Mouse (Mus musculus) ES-E14 (cell line): Measurements from ENCODE around the gene Cdk7. TPM values are rescaled to one million over a fixed set of nuclear protein-coding genes. Genes with fewer than 3 reads are reported as not detected.
"Not testable (repeated sequence)": the region's sequence is repeated elsewhere in the genome, so short reads cannot be mapped to it uniquely, and the experiment has no call there.

ENCODE experiments used
- DNase-seq: peaks from one replicate; pipeline ENCODE4 v3.0.0-alpha.2; 2013; ENCODE audit warnings: low read depth, low spot score
- H3K27ac ChIP-seq: 2 replicates; pipeline ENCODE4 v1.5.1; 2012; ENCODE audit warnings: low read depth, mild to moderate bottlenecking, low read length, moderate library complexity, mixed read lengths; ENCODE audit not compliant: poor library complexity, insufficient read depth, severe bottlenecking
- H3K36me3 ChIP-seq: 2 replicates; pipeline ENCODE4 v1.6.1; 2012; ENCODE audit warnings: mild to moderate bottlenecking, low read length, moderate library complexity, mixed read lengths; ENCODE audit not compliant: control insufficient read depth, poor library complexity, insufficient read depth, severe bottlenecking
- H3K4me1 ChIP-seq, 2 experiments: fragments of 150-350 bp in 1 of 2; sonication (generic) in 1 of 2; 2 replicates each; pipeline ENCODE4 v1.6.1; 2012; ENCODE audit warnings: low read length in 2 of 2, mild to moderate bottlenecking in 1 of 2, mixed read lengths in 1 of 2; ENCODE audit not compliant: control insufficient read depth in 2 of 2, insufficient read depth in 2 of 2, poor library complexity in 1 of 2
- H3K4me3 ChIP-seq, 2 experiments: fragments of 150-350 bp in 1 of 2; sonication (generic) in 1 of 2; 2 replicates each; pipeline ENCODE4 v1.5.1; 2012; ENCODE audit warnings: low read length in 2 of 2, low read depth in 1 of 2, mild to moderate bottlenecking in 1 of 2, mixed read lengths in 1 of 2; ENCODE audit not compliant: insufficient read depth in 1 of 2, poor library complexity in 1 of 2, severe bottlenecking in 1 of 2
- H3K9ac ChIP-seq: 2 replicates; pipeline ENCODE4 v1.6.1; 2012; ENCODE audit warnings: low read depth, mild to moderate bottlenecking, low read length, mixed read lengths; ENCODE audit not compliant: poor library complexity, insufficient read depth, severe bottlenecking
- H3K9me3 ChIP-seq: fragments of 150-350 bp; sonication (generic); 2 replicates; pipeline ENCODE4 v1.6.1; 2012; ENCODE audit warnings: low read depth, mild to moderate bottlenecking, low read length; ENCODE audit not compliant: control insufficient read depth, insufficient read depth
- CHD2 ChIP-seq: IDR thresholded peaks from 2 replicates; pipeline ENCODE4 v1.6.1; 2014; ENCODE audit warnings: mild to moderate bottlenecking, low read depth, low read length, inconsistent platforms
- HCFC1 ChIP-seq: IDR thresholded peaks from 2 replicates; pipeline ENCODE4 v1.6.1; 2012; ENCODE audit warnings: low read length, inconsistent platforms, borderline replicate concordance; ENCODE audit not compliant: insufficient read depth
- MAFK ChIP-seq: IDR thresholded peaks from 2 replicates; pipeline ENCODE4 v1.6.1; 2014; ENCODE audit warnings: mild to moderate bottlenecking, low read depth, low read length, inconsistent platforms; ENCODE audit not compliant: insufficient read depth
- ZC3H11A ChIP-seq: IDR thresholded peaks from 2 replicates; pipeline ENCODE4 v1.6.1; 2012; ENCODE audit warnings: low read depth, mild to moderate bottlenecking, inconsistent platforms, low read length, borderline replicate concordance
- ZNF384 ChIP-seq: IDR thresholded peaks from 2 replicates; pipeline ENCODE4 v1.6.1; 2012; ENCODE audit warnings: low read depth, low read length, inconsistent platforms
- in situ Hi-C, 2 experiments: fragments of 600-800 bp; cut with MboI; formaldehyde crosslinking; loops; one replicate each; pipeline ENCODE4 v1.15.1; 2025; ENCODE audit warnings: low sequenced_read_pairs in 2 of 2, inconsistent platforms in 1 of 2; ENCODE audit not compliant: unreplicated experiment in 2 of 2
- total RNA-seq: library from RNA; depleted of rRNA; stranded (reverse); fragments of 300-350 nt; gene quantifications from 2 replicates; pipeline ENCODE4 v1.2.3, GENCODE M21; 2012

Cdk7 gene
- total RNA-seq, 1 experiment, result 83.6 TPM

- no peaks in the 10 kb centered on the region for H3K9me3 ChIP-seq
- H3K36me3 ChIP-seq, result peaks cover 7% of the 10 kb centered on the region
- TF ChIP-seq MAFK, result no peak
- TF ChIP-seq ZNF384, result no peak
- TF ChIP-seq HCFC1, result no peak
- TF ChIP-seq CHD2, result no peak
- TF ChIP-seq ZC3H11A, result no peak
- in situ Hi-C loops, result no loop called here
- H3K9ac ChIP-seq, result peak overlapping the region; percentile 83
- H3K27ac ChIP-seq, result peak overlapping the region; percentile 33
- peak overlapping the region; percentile 73 to 86 for H3K4me3 ChIP-seq
- peaks cover 2 to 7% of the 10 kb centered on the region in 2 experiments for H3K4me1 ChIP-seq
- DNase-seq, result peak; percentile 25
Observed at GRCm38 (mm10) chr13:100730153-100730860, 432 bp downstream of the Cdk7 start.

GRCm38 (mm10) chr13:100728530-100728929 lies 2.2 kb downstream of the Cdk7 start:
- in situ Hi-C loops, DNase-seq, H3K36me3 ChIP-seq: not testable (repeated sequence)

GRCm38 (mm10) chr13:100728086-100728485 lies 2.7 kb downstream of the Cdk7 start:
- in situ Hi-C loops, result no loop called here
- Histone ChIP-seq H3K4me1 (peaks cover 5 to 12% of the 10 kb centered on the region in 2 experiments), H3K9me3 (no peaks in the 10 kb centered on the region), H3K36me3 (peaks cover 5% of the 10 kb centered on the region), H3K27ac (no peak overlapping the region; the same call in 1 of the 2 replicates), H3K4me3 (no peak overlapping the region), H3K9ac (no peak overlapping the region; the same call in 1 of the 2 replicates)
- TF ChIP-seq ZC3H11A (no peak), CHD2 (no peak), ZNF384 (no peak), HCFC1 (no peak), MAFK (no peak)
- no peak for DNase-seq

More at GRCm38 (mm10) chr13:100728530-100728929, 2.2 kb downstream of the Cdk7 start:
- H3K4me1 ChIP-seq, result peaks cover 5 to 12% of the 10 kb centered on the region in 2 experiments
- not testable (repeated sequence) for H3K9me3 ChIP-seq, H3K27ac ChIP-seq, H3K9ac ChIP-seq, H3K4me3 ChIP-seq

- in situ Hi-C loops, result no loop called here
- Histone ChIP-seq H3K27ac (peak overlapping the region; percentile 44; the same call in 1 of the 2 replicates), H3K4me1 (peaks cover 5 to 16% of the 10 kb centered on the region in 2 experiments), H3K9ac (peak overlapping the region; percentile 20; the same call in 1 of the 2 replicates), H3K9me3 (no peaks in the 10 kb centered on the region), H3K36me3 (peaks cover 6% of the 10 kb centered on the region), H3K4me3 (peak overlapping the region; percentile 10 to 15; a peak in 2 of 4 replicates)
- TF ChIP-seq ZNF384, result no peak
- no peak for TF ChIP-seq CHD2
- no peak for TF ChIP-seq MAFK
- no peak for TF ChIP-seq ZC3H11A
- TF ChIP-seq HCFC1, result no peak
- DNase-seq, result no peak
Observed at GRCm38 (mm10) chr13:100725194-100725593, 5.5 kb downstream of the Cdk7 start.
